Mouse (Mus musculus) embryonic fibroblast, embryonic 13.5 days (primary cell): ENCODE measurements around the gene Dexi.

Source experiments
- CTCF ChIP-seq: IDR thresholded peaks from 2 replicates; pipeline ENCODE4 v1.5.1; 2011; ENCODE audit warnings: mild to moderate bottlenecking, control low read depth, low read length, moderate library complexity, borderline replicate concordance; ENCODE audit not compliant: insufficient read depth
- POLR2A ChIP-seq: IDR thresholded peaks from 2 replicates; pipeline ENCODE4 v1.6.1; 2011; ENCODE audit warnings: low read depth, mild to moderate bottlenecking, control low read depth, low read length, moderate library complexity

DNA sequence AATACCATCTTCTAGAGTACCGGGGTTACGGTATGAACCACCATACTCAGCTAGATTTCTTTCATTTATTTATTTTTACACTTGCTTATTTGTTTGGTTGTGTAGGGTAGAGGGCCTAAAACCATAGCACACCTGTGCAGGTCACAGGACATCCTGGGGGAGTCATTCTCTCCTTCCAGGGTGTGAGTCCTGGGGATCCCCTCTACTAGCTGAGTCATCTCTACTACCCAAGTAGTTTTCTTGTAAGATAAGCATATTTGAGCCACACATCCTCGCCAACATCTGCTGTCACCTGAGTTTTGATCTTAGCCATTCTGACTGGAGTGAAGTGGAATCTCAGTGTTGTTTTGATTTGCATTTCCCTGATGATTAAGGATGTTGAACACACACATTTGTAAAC lies 50.3 kb downstream of the Dexi start:
- TF ChIP-seq POLR2A, result no peak
- no peak for TF ChIP-seq CTCF
